Mouse (Mus musculus) G1E-ER4 (cell line): ENCODE measurements around the gene Osbp. TPM values are rescaled to one million over a fixed set of nuclear protein-coding genes. Genes with fewer than 3 reads are reported as not detected.

Source experiments
- GATA1 ChIP-seq: IDR thresholded peaks from one replicate; pipeline ENCODE4 v1.8.0; 2012; ENCODE audit warnings: low read length, inconsistent platforms
- polyA plus RNA-seq: library from polyadenylated mRNA; stranded (reverse); fragments of >175 nt; gene quantifications from 2 replicates; pipeline ENCODE4 v1.2.3, GENCODE M21; 2012

Osbp gene
- polyA plus RNA-seq, 1 experiment, result 9.9 TPM

DNA sequence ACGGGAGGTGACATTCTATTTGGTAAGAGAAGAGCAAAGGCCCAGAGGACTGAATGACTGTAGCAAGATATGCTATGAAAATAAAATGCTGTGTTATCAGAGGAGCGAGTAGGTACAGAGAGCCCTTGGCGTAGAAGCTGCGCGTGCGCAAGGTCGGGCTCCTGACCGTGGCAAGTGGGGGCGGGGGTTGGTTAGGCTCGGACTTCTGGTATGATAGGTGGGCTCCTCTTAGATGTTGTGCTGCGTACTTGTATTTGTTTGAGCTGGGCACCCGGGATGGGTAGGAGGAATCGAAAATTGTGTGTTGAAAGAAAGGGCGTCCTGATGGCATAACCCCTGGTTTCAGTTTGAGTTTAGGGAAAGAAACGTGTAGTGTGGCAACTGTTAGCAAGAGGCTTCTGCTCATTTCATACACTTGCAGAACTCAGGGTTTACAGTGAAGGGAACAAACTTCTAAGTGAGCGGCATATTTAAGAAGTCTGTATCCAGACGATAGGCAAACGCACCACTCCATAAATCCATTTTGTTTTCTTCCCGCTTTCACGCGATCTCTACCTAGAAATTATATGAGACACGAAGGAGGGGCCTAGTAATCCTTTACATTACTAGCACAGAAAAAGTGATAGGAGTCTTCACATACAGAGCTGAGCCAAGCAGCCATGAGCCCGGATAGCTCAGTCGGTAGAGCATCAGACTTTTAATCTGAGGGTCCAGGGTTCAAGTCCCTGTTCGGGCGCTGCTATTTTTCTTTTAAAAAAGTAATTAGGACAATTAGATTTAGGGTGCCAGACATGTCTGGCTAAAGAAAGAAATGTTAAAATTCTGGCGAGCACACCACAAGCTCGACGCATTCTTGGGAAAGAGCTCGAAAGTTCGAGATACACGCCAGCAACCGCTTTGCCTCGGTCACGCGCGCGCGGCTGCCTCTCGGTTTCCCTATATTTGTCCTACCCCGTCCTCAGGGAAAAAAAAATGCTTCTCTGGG lies 39.9 kb downstream of the Osbp start:
- no peak for TF ChIP-seq GATA1

- no peak for TF ChIP-seq GATA1
Measured at GRCm38 (mm10) chr19:12006361-12006947, 40.7 kb downstream of the Osbp start.

- no peak for TF ChIP-seq GATA1
Measured at GRCm38 (mm10) chr19:12007105-12007931, 41.6 kb downstream of the Osbp start.

- no peak for TF ChIP-seq GATA1
Measured at GRCm38 (mm10) chr19:12008410-12009380, 43.0 kb downstream of the Osbp start.

- TF ChIP-seq GATA1, result no peak
Measured at GRCm38 (mm10) chr19:12009501-12010280, 44.0 kb downstream of the Osbp start.

GRCm38 (mm10) chr19:12010281-12010771 lies 44.6 kb downstream of the Osbp start:
- no peak for TF ChIP-seq GATA1

DNA sequence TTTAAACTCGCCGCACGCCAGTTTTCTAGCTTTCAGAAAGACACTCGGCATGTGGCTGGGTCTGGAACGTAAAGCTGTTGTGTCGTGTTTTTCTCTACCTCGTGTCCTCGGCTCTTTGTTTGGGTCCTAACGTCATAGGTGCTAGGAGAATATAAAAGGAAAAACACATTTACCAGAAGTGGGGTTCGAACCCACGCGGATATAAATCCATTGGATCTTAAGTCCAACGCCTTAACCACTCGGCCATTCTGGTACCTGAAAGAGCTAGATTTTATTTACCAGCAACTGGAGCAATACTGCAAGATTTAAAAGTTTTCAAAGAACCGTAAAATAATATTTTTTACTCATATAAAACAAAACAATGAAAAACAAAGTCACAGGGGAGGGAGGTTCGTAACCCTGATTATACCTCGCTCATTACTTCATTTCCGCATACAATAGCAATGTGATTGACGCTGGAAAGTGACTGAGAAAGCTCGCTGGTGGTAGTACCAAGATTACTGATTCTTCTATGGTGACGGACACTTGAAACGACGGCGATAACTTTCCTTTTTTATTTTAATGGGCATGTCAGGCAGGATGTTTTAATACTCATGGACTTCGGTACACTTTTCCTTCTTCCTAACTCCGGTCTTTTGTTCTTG lies 45.3 kb downstream of the Osbp start:
- no peak for TF ChIP-seq GATA1

DNA sequence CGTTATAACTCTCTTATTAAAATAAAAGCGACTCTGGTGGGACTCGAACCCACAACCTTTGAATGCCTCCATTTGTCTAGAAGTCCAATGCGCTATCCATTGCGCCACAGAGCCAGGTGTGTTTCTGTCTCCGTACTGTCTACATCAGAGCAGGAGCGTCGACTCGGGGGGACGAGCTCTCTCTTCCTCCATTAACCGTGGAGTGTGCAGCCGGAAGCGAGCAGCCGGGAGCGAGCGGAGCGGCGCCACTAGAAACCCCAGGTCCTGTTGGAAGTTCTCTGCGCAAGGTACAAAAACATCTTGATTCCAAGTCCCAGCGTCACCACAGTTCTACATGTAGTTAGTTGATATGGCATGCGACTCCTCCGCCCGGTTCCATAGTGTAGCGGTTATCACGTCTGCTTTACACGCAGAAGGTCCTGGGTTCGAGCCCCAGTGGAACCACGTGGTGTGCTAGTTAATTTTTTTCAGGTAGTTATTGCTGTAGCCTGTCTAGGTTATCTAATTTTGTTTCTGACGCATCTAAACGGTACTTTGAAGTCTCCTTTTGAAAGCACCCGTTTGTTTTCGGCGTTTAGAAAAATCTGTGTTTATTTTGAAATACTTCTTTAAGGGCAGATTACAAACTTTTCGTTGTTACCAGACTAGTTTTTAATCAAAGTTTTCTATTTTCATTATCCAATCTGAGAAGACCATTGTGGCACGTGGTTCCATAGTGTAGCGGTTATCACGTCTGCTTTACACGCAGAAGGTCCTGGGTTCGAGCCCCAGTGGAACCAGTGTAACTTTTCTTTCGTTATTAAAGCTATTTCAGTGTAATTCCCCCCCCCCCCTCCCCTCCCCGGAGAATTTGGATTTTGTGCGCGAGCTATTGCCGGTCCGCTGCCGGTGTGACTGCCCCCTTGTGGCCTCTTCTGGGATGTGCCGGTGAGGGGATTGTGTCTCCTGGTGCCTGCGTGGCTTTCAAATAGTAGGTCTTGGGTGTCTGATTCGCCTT lies 46.1 kb downstream of the Osbp start:
- TF ChIP-seq GATA1, result no peak

DNA sequence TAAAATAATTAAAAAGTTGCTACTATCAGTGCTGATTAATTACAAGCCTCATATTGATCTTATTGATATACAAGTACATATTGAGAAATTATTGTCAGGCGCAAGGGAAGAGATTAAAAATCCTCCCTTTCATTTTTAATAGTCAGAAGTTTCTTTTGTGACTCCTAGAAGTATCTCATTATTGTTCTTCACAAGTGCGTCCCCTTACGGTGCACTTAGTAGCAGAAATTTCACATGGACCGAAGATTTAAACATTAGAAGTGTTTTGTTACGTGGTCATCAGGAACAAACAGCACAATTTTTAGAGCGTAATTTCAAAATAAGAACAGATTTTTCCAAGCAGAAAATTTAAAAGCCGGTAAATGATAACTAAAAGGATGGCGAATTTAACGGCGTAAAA lies 46.9 kb downstream of the Osbp start:
- TF ChIP-seq GATA1, result no peak

GRCm38 (mm10) chr19:12013228-12013627 lies 47.5 kb downstream of the Osbp start:
- no peak for TF ChIP-seq GATA1

DNA sequence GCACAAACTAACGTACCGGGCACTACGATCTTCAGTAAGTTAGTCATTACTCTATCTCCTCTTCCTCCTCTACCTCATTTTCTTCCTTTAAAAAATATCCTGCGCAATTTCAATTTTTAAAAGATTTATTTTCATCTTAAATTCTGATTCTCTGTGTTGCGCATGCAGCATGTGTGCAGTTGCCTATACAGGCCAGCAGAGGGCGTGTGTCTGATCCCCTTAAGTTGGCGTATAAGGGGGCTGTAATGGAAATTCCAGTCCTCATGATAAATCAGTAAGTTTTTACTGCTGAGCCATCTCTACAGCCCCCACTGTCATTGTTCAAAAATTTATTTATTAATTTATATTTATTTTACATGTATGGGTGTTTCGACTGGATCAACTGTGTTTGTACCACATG lies 50.0 kb downstream of the Osbp start:
- TF ChIP-seq GATA1, result no peak

DNA sequence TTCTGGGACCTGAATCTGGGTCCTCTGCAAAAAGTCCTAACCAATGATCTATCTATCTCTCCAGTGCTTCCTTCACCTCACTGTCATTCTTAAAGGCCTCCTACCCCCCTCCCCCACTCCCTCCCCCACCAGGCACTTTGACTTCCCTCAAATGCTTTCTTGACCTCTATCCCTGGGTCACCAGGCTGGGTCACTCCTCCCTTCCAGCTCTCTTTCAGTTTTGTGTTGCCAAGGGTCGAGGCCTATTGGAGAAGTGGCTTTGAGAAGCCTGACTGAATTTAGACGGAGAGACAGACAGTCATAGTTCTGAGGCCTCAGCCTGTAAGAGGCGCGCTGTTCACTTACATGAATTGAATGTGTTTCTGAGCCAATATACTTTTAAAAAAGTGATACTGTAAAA lies 50.5 kb downstream of the Osbp start:
- no peak for TF ChIP-seq GATA1

DNA sequence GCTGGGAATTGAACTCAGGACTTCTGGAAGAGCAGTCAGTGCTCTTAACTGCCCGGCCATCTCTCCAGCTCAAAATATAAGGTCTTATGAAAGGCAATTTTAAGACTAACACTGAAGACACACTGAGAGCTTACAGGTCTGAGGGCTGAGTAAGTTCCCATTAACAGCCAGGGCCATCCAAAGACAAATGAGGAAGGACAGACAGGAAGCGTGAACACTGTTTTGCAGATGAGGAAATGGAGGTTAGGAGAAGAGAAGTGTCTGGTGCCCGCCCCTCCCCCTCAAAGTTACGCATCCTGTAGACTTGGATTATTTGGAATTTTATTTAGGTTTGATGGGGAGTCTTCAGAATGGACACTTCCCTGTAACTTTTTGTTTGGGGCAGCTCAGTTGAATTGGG lies 58.4 kb downstream of the Osbp start:
- TF ChIP-seq GATA1, result no peak
